Mouse (Mus musculus): ENCODE measurements around the gene Nhs.

DNA sequence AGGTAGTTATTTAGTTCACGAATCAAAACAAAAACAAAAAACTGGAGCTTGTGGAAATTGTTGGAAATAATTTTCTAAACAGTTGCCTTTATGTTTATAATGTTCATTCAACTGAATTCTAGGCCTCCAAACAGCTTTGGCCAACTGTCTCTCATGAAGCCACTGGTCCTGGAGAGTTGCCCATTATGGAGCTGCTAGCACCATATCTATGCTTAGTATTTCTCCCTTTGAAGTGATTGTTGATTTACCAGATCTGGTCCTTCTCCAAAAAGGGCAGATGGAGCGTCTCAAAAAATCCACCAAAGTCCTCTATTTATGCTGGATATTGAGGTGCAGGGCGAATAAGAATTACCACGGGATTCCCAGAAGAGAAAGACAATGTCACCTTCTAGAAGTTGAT, 147.0 kb downstream of the Nhs start:
- TF ChIP-seq GATA1 (IDR thresholded peaks at IDR 0.05; ENCODE audit: borderline replicate concordance, low read length) (no peak), FLI1 (IDR thresholded peaks at IDR 0.05; ENCODE audit: low read length) (no peak)

Measured in megakaryocyte, embryonic 14.5 days (primary cell).